Mouse (Mus musculus): ENCODE measurements around the gene Acyp1. TPM values are rescaled to one million over a fixed set of nuclear protein-coding genes. Genes with fewer than 3 reads are reported as not detected.

Acyp1 gene
- total RNA-seq (2014; fragmentation: Nextera tagmentation) (92.9 and 101 TPM in 2 replicates), total RNA-seq (2017) (33.1 and 110 TPM in 2 replicates)

DNA sequence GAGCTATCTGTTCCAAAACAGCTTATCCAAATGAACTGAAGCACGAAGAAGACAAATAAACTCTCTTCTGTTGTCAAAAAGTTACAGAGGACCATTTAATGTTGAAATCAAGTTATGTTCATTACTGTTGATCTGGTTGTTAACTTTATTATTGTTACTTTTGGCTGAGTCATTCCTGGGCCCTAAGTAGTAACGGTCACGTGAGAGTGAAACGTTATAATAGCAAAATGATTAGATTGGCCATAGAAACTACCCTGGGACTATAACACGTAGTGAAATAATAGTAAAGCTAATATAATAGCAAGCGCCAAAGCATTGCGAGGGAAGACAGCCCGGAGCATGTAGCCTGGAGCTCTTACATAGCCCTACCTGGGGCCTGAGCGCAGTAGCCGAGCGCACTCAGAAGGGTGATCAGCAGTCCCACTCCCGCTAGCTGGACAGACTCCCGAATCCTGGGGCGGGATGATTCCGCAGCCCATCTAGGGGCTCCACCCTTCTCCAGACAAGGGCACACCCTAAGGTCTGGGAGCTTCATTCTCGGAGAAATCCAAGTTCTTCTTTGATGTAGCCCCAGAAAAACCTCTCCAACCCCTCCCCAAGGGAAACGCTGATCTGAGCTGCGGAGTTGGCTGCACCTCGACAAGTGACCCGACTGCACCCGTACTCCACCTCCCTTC lies at the start of gene Acyp1:
Acyp1 (minus strand) TSS at position 630 of the 677 bp plus-strand sequence.
- ATAC-seq (replicated peaks; ENCODE audit: low FRiP score, low TSS enrichment, poor library complexity, severe bottlenecking) = peak; percentile 65

DNA sequence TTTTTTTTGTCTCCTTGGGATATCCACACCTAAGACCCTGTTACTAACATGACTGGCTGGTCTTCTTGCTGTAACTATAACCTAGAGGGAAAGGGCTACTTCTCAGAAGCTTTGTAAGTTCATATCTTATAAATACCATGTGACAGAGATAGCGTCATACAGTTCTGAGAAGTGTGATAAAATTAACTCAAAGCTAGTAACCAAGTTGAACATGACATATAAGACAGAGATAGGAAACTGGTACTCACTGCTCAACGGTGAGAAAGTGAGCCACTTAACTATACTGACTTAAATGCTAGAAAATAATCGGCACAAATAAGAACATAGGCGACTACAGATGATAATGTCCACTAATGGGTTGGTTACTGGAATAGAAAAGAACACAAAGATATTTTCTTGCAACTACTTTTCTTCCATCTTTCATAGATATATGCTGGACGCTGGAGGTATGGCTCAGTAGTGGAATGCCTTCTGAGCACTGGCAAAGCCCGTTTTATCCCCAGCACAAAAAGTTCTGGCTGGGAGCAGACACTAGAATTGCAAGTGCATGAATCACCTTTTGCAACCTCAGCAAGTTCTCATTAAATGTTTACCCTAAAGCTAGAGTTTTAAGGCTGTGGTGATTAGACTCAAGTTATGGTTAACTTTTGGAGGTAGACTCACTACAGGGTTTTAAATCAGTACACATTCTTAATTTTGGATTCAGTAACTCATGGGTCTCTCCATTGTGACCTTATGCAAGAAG lies 49.5 kb upstream of the Acyp1 start:
- peak; percentile 40; the same call in 1 of the 2 replicates for ATAC-seq (replicated peaks; ENCODE audit: low FRiP score, low TSS enrichment, poor library complexity, severe bottlenecking)

DNA sequence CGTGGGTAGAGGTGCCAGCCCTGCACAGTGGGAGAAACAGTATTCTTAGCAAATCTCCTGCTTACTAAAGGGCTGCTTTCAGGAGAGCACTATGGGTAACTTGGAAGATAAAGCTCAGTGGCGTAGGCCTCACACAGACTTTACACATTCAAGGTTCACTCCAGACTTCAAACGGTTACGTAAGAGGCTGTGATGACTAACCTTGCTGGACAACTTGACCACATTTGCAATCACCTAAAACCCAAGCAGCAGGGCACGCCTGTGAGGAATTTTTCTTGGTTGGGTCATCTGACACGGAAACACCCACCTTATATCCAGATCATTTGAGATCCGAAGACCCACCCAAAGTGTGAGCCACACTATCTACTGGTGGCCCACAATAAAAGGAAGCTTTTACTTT lies 41.9 kb upstream of the Acyp1 start:
- ATAC-seq (replicated peaks; ENCODE audit: low FRiP score, low TSS enrichment, poor library complexity, severe bottlenecking) = no peak

DNA sequence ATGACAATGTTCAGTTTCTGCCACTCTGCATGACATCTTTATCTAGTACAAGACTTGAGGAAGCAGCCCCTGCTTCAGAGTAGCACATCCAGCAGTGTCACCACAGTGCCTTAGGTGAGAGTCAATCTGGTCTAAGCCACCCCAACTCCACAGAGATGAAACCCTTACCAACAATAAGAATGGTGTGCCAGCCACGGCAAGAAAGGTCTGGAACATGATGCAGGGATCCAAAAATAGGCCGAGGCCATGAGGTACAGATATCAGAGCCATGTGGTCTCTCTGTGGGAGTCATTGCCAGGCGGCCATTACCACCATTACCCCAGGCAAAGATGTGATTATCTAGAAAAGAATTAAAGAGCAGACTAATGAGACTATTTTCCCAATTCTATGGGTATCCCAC lies 20.4 kb upstream of the Acyp1 start:
- ATAC-seq (replicated peaks; ENCODE audit: low FRiP score, low TSS enrichment, poor library complexity, severe bottlenecking) = no peak

DNA sequence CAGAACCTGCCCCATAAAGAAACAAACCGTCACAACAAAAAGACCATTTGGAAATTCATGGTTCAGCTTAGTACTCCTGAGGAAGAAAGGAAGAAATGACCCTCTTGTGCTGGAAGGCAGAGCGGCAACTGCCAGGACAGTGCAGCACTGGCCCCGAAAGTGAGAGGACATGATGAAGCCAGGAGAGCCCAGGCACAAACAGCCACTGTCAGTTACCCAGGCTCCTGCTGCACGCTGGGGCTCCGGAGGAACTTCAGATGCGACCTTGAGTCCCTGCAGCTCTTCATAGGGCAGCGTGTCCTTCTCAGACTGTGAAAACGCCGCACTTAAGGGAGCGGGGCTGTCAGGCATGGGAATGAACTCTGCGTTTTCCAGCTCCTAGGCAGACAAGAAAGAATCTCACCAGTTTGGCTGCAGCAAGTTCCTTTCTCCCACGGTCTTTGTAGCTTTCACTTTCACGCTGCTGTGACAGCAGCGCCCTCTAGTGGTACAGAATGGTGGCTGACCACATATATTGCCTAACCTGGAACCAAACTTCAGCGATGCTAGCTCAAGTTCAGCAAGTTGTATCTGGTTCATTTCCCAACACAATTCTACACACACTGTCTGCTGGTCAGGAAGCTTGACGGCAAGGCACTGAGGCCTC lies 17.1 kb upstream of the Acyp1 start:
- peak; percentile 85 for ATAC-seq (replicated peaks; ENCODE audit: low FRiP score, low TSS enrichment, poor library complexity, severe bottlenecking)

DNA sequence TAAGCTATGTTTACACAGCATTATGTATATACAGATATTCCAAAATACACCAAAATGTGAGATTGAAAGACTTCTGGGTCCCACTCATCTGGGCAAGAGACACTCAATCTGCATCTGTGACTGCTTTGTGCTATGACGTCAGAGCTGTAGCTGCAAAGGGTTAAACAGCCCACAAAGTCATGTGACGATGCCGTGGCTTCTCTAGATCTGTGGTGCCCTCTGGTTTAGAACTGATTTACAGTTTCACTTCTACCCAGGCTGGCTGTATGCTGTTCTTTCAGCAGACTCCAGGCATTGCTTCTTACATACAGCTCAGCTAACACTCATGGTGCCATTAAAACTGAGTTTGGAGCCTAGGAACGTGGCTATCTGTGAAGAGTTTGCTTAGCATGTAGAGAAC lies 16.5 kb upstream of the Acyp1 start:
- no peak for ATAC-seq (replicated peaks; ENCODE audit: low FRiP score, low TSS enrichment, poor library complexity, severe bottlenecking)

DNA sequence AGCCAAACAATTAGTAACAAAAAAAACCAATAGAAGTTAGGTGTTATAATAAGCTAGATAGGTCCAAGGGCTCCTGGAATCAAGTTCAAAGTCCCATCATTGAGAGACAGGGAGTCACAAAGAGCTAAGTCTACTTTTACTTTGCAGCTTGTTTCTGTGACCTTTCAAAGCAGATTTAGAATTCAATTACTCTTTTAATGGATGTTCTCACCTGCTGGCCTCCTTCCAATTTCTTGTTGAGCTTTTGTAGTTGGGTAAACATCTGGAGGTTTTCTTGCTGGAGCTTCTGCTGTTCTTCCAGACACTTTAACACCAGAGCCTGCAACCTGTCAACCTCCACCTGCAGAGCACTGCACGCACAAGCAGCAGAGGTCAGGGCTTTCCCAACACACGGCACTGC lies 15.0 kb upstream of the Acyp1 start:
- no peak for ATAC-seq (replicated peaks; ENCODE audit: low FRiP score, low TSS enrichment, poor library complexity, severe bottlenecking)

DNA sequence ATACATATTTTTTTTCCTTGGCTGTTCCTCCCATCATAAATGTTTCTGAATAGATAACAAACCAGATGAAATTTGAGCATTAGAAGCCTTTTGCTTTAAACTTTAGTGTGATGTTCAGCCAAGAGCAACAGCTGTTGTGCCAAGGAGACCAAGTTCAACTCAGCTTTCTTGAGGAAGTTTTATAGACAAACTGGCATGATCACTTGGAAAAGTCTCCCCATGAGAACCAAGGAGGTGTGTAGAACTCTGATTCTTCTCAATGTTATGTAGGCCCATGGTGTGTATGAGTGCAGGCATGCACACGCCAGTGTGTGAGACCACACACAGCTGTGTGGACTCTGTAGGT lies 10.6 kb upstream of the Acyp1 start:
- ATAC-seq (replicated peaks; ENCODE audit: low FRiP score, low TSS enrichment, poor library complexity, severe bottlenecking) = no peak

DNA sequence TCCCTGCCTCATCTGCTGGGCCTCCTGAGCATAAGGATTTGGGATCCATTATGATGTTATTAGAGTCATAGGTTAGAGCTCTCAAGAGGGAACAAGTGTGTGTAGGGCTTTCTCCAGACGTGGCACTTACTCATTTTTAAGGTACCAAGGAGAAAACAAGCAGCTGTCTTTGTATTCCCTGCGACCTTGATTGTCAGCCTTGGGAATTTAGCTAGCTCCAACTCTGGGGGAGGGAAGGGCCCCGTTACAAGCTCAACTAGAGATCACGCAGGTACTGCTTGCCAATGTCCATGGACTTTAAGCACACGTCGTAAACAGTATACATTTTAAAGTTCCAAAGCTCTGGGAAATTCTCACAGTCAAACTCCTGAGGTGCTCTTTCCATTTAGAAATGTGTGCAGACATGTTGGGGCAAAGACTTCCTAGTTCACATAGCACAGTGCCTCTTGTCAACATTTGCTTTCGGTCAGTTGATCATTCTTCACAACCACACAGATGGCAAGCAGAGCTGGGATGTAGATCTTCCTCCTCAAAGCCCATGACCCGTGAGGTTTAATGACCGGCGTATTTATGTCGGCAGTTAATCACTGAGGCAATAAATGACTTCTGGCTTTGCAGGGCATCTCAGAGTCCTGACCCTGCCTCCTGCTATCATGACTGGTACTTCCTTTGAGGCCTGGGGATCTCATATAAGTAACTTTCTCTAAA lies 10.0 kb upstream of the Acyp1 start:
- no peak for ATAC-seq (replicated peaks; ENCODE audit: low FRiP score, low TSS enrichment, poor library complexity, severe bottlenecking)

DNA sequence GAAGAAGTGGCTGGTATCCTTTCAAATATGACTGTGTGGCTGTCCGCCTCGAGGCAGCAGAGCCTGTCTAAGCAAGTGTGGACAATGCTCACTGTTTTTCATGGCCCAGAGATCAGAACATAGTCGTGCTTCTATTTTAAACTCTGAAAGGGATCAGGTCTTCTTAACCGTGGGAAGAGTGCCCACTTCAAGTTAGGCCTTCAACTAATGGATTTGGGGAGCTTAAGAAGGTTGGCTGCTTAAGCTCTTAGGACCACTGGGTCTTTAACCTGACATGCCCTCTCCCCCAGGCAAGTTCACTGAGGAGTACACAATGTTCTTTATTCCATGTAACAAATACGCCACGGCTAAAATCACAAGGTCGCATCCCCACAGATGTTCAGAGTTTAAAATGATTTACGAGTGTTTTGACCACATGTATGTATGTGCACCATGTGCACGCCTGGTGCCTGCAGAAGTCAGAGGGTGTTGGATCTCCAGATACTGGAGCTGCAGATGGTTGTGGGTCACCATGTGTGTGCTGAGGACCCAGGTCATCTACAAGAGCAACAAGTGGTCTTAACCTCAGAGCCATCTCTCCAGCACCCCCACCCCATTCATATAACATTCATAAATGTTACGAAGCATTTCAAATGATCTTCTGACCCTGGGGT lies 9.2 kb upstream of the Acyp1 start:
- ATAC-seq (replicated peaks; ENCODE audit: low FRiP score, low TSS enrichment, poor library complexity, severe bottlenecking) = no peak

DNA sequence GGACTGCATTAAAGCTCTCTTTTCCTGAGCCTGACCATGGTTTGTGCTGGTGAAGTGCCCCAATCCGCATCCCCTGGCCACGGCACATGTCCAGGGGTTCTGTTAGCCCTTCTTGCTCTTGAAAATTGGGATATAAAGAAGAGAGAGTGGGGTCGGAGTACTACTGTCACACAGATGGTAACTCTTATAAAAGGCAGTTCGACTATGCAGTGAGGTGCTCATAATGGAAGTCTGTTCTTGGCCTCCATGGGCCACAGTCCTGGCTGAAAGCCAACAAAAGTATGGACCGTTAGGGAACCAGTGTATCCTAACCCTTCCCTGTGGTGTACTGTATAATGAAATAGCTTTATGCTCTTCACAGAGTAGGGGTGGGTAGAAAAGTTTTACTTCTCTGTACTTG lies 8.7 kb upstream of the Acyp1 start:
- ATAC-seq (replicated peaks; ENCODE audit: low FRiP score, low TSS enrichment, poor library complexity, severe bottlenecking) = no peak

DNA sequence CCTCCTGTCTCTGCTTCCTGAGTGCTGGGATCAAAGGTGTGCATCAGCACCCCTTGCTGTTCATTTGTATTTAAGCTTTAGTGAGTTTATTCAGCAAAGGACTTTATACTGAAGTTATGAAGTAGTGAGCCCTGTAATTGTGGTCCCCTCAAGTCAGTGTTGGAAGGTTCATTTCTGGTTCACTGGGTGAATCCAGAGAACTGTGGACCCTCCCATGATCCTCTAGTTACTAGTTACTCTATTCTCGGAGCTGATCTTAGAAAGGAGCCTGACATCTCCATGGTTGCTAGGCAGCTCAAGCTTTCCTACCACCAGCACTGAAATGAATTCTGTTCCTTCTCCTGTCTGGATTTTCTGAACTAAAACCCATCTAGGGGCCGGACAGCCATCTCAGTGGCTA lies 7.3 kb upstream of the Acyp1 start:
- no peak for ATAC-seq (replicated peaks; ENCODE audit: low FRiP score, low TSS enrichment, poor library complexity, severe bottlenecking)

DNA sequence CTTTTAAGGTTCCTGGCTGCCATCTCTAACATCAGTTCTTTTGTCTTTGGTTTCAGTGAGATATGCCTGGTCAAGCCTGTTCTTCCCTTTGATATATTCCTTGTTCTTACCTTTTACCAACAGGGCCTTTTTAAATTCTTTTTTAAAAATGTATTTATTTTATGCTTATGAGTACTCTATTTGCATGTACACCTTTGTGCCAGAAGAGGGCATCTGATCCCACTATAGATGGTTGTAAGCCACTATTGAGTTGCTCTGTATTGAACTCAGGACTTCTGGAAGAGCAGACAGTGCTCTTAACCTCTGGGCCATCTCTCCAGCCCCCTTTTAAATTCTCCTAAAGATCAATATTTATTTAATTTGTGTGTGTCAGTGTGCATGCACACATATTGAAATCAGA lies 4.7 kb upstream of the Acyp1 start:
- ATAC-seq (replicated peaks; ENCODE audit: low FRiP score, low TSS enrichment, poor library complexity, severe bottlenecking) = no peak

DNA sequence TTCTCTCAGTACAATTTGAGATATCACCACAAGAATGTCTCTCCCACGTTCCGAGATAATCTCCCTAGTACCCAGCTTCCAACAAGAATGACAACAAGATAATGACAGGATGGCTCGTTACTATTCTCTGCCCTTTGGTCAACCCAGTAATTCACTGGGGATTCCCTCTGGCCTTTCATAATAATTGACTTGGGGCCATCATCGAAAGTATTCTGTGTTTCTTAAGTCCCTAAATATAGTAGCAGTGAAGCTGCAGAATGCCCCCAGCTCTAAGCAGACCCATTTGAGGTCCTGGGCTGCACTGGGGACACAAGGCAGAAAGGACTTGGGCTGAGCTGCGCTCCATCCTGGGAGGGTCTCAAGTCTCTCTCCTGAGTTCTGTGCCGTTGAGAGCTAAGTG lies 4.0 kb upstream of the Acyp1 start:
- no peak for ATAC-seq (replicated peaks; ENCODE audit: low FRiP score, low TSS enrichment, poor library complexity, severe bottlenecking)

DNA sequence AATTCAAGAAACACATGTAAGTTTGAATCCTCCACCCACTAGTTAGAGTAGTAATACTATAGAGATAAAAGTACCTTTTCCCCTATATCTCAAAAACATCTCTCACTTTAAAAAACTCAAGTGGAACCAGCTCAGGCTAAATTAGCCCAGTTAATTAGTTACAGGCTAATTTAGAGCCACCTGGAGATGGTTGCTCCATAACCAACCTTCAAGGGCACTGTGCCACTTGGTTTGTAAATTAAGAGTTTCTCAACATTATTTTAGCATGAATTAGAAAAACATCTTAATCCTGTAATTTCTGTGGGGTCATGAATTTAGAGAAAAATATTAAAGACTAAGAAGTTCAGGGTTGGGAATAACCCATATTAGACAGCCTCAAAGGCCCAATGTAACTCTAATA lies 3.3 kb upstream of the Acyp1 start:
- ATAC-seq (replicated peaks; ENCODE audit: low FRiP score, low TSS enrichment, poor library complexity, severe bottlenecking) = no peak

DNA sequence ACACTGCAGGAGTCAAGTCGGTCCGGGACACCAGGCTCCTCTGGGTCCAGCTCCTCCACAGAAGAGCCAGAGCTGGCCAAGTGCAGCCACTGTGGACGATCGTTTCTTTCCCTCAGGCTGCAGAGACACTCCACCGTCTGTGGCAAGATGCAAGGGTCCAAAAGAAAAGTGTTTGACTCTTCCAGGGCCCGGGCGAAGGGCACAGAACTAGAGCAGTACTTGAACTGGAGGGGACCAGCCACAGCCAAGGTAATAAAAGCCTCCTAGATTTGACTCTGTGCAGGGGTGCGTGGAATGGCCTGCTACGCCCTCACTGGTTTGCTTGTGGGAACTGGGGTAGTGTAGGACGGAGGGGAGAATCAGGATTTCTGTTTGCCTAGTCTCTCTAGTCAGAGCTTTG lies 2.4 kb upstream of the Acyp1 start:
- ATAC-seq (replicated peaks; ENCODE audit: low FRiP score, low TSS enrichment, poor library complexity, severe bottlenecking) = no peak

DNA sequence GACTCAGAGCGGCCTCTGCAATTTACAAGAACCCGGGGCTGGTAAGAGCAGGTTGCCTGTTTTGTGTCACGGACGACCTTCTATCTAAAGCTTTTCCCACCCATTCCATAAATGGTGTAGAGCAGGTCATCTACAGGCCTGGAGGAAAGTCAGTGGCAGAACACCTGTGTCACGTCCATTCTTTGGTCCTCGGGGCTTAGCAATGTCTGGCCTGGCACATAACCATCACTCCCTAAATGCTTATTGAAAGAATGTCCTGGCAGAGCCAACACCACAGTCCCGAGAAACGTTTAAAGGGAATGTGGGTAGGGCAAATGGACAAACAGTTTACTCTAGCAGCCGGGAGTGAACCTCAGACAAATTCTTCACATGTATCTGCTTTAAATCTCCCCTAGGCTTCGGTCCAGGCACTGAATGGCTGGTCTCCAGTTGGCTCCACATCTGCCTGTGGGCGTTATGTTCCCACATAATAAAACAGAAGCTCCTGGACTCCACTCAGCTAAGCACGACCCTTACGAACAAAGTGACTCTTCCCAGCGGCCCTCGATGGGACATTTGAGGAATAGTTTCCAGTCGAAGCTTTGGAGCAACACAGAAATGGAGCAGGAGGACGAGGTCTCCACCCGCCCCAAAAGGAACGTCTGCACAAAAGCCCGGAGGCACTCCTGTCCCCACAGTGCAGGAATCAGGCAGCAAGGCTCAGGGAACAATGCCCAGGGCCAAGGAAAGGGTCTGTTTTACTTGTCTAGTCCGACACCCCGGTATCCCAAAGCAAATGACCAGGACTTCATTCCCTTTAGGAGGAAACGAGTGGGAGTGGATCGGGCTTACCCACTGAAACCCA lies 1.1 kb upstream of the Acyp1 start:
- no peak for ATAC-seq (replicated peaks; ENCODE audit: low FRiP score, low TSS enrichment, poor library complexity, severe bottlenecking)

DNA sequence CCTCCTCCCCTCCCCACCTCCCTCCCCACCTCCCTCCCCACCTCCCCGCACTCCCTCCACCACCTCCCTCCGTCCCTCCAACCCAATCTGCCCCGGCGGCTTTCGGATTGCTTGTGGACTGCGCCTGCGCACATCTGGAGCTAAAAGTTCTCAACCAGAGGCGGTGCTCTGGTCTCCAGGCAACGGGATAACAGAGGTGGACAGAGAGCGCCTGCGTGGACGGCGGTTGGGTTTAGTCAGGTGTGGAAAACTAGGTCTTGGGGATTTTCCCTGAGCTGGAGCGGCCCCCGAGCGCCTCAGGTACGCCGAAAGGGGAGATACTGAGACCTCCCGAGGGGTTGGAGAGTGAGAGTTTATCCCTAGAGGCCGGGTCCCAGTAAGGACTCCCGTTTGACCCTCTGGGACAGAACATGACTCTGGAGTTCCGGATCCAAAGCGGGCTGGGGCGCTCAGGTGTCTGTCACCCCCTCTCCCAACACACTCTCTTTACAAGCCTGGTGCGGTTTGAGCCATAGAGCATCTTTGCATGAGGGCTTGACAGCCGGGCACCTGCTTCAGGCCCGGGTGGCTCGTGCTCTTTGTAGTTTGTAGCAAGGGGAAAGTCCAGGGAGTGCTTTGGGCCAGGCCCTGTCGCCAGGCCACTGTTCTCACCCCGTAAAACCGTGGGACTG lies 383 bp upstream of the Acyp1 start, which contains the start of gene Zc2hc1c:
Zc2hc1c (plus strand) TSS at position 106 of the 671 bp plus-strand sequence.
- peak; percentile 84 for ATAC-seq (replicated peaks; ENCODE audit: low FRiP score, low TSS enrichment, poor library complexity, severe bottlenecking)

All from megakaryocyte-erythroid progenitor cell, adult 5-6 weeks (primary cell).